Mouse (Mus musculus) liver, embryonic 16.5 days (tissue): ENCODE data around the gene Ssr1. TPM values are rescaled to one million over a fixed set of nuclear protein-coding genes. Genes with fewer than 3 reads are reported as not detected.

Experiments used
- ATAC-seq: fragments of 200-750 bp; cut with Nextera tagmentation; 2 replicates; pipeline ENCODE4 v1.8.0; 2017; ENCODE audit warnings: low read depth, mild to moderate bottlenecking, moderate number of reproducible peaks, moderate library complexity
- H3K27ac ChIP-seq: fragments of 300-500 bp; sonication (generic); 2 replicates; pipeline ENCODE4 v1.5.1; 2014; ENCODE audit warnings: mild to moderate bottlenecking, low read length
- H3K27me3 ChIP-seq: fragments of 300-500 bp; sonication (generic); 2 replicates; pipeline ENCODE4 v1.6.1; 2014; ENCODE audit warnings: low read depth, low read length, mixed read lengths; ENCODE audit not compliant: control insufficient read depth, insufficient read depth
- H3K36me3 ChIP-seq: fragments of 300-500 bp; sonication (generic); 2 replicates; pipeline ENCODE4 v1.6.1; 2014; ENCODE audit warnings: mild to moderate bottlenecking; ENCODE audit not compliant: control insufficient read depth, insufficient read depth
- H3K4me1 ChIP-seq: fragments of 300-500 bp; sonication (generic); 2 replicates; pipeline ENCODE4 v1.6.1; 2014; ENCODE audit warnings: low read depth, low read length, mixed read lengths; ENCODE audit not compliant: control insufficient read depth
- H3K4me2 ChIP-seq: fragments of 300-500 bp; sonication (generic); 2 replicates; pipeline ENCODE4 v1.6.1; 2014; ENCODE audit warnings: low read depth, low read length, mixed read lengths
- H3K4me3 ChIP-seq: fragments of 300-500 bp; sonication (generic); 2 replicates; pipeline ENCODE4 v1.5.1; 2014; ENCODE audit warnings: low read depth, mild to moderate bottlenecking, low read length
- H3K9ac ChIP-seq: fragments of 300-500 bp; sonication (generic); 2 replicates; pipeline ENCODE4 v1.6.1; 2014; ENCODE audit warnings: low read depth, low read length
- H3K9me3 ChIP-seq: fragments of 300-500 bp; sonication (generic); replicated peaks from 2 replicates; pipeline ENCODE4 v1.6.1; 2016; ENCODE audit warnings: low read length; ENCODE audit not compliant: control insufficient read depth
- WGBS: fragments of 180-500 bp; shearing (Covaris S2); extraction: QIAGEN DNeasy Blood & Tissue Kit; methylation state at CpG from one replicate; pipeline ENCODE4 v1.1.7; 2014; ENCODE audit not compliant: insufficient replicate concordance; 5-methylcytosine and 5-hydroxymethylcytosine counted together
- polyA plus RNA-seq: library from polyadenylated mRNA; unstranded; fragments of >200 nt; fragmentation: Nextera tagmentation; extraction: Ambion mirVana; gene quantifications from 2 replicates; pipeline ENCODE4 v1.2.1, GENCODE M21; 2015

Ssr1 gene
- polyA plus RNA-seq, 1 experiment from 2014 or later, result 69.3 TPM

DNA sequence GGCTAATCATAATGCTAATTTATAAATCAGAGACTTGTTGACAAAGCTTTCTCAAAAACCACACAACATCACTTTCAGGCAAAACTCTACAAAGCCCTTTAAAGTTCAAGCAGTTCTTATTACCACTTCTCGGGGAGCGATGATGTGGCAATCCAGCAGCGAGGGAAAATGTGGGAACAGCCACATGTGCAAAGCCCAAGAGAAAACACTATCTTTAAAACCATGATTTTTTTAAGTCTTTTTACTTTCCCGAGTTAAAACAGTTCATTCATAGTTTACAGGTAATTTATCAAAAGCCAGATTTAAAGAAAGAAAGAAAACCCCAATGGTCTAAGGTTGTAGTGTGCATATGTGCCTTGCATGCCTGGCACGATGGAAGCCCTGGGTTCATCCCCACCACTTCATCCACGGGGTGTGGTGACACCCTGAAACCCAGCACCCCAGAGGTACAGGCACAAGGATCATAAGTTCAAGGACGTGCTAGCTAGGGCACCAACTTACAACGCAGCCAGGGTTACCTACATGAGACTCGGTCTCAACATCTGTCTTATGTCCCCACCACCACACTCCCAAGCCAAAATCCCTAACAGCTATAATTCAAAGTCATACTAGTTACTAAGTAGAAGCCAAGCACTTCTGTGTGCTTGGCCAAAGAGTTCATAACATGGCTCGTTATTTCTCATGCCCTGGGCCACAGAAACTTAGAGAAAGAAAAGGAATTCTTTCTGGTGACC is 1.2 kb downstream of the Ssr1 start:
- Histone ChIP-seq H3K9me3 (no peaks in the 10 kb centered on the region), H3K4me1 (peaks cover 10% of the 10 kb centered on the region), H3K36me3 (peaks cover 25% of the 10 kb centered on the region), H3K4me3 (peak overlapping the region; percentile 96), H3K4me2 (peak overlapping the region; percentile 72), H3K27me3 (no peaks in the 10 kb centered on the region), H3K9ac (peak overlapping the region; percentile 98), H3K27ac (peak overlapping the region; percentile 26)
- WGBS, result 6% methylated on average over 10 of the region's 10 CpGs
- no peak for ATAC-seq

DNA sequence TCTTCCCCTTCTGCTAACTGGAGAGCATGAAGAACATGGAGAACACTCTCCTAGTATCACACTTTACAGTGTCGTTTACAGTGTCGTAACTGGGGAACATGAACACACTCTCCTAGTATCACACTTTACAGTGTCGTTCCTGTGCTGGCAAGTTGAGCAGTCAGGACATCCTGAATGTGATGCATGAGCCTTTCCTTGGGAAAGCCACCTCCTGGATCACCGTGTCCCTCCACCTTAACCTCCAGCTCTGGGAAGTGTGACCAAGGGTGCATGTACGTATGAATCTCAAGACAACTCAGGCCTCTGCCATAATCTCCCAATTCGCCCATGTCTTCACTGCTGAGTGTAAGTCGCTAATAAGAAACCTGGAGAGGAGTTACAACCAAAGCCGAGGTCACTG is 4.3 kb downstream of the Ssr1 start:
- H3K4me3 ChIP-seq, result no peak overlapping the region
- H3K27me3 ChIP-seq, result no peaks in the 10 kb centered on the region
- WGBS, result 82% methylated on average over 8 of the region's 8 CpGs
- no peak overlapping the region for H3K4me2 ChIP-seq
- ATAC-seq, result no peak
- H3K9me3 ChIP-seq, result no peaks in the 10 kb centered on the region
- peaks cover 9% of the 10 kb centered on the region for H3K4me1 ChIP-seq
- no peak overlapping the region for H3K9ac ChIP-seq
- H3K27ac ChIP-seq, result no peak overlapping the region
- H3K36me3 ChIP-seq, result peaks cover 51% of the 10 kb centered on the region

DNA sequence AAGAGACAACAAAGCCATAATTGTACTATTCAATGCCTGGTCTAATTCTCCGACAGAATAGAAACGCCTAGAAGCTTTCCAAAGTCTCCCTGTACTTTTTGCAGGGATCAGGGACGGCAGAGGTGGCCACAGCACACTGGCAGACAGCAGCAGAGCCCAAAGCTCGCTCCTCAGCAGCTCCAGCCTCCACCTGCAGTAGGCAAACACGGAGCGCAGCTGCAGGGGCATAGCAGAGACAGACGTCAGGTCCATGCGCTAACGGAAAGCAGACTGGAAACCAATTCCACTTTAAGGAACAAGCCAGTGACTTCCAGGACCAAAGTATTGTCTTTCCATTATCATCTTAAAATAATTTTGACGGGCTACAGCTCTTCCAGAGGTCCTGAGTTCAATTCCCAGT is 7.9 kb downstream of the Ssr1 start:
- Histone ChIP-seq H3K9ac (no peak overlapping the region), H3K36me3 (peaks cover 76% of the 10 kb centered on the region), H3K9me3 (no peaks in the 10 kb centered on the region), H3K27me3 (no peaks in the 10 kb centered on the region), H3K4me2 (no peak overlapping the region), H3K27ac (no peak overlapping the region), H3K4me1 (no peaks in the 10 kb centered on the region; the same call in 1 of the 2 replicates), H3K4me3 (no peak overlapping the region)
- no peak for ATAC-seq
- 88% methylated on average over 10 of the region's 10 CpGs for WGBS

DNA sequence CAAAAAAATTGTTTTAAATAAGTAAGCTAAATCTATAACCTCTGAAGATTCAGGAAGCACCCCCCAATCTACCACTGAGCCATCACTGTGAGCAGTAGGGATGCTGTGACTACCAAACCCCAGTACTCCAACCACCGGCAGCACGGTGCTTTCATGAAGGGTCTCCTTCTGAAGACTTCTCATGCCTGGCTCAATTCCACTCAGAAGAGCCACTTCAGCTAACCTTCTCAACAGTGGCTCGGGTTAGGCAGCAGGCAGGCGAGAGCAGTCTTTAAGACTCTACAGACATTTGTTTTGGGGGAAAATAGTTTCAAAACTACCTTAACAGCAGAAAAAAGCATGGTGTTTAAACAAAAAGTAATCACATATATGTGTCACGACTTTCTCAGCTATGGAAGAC is 13.0 kb downstream of the Ssr1 start:
- no peak overlapping the region for H3K9ac ChIP-seq
- 80% methylated on average over 5 of the region's 5 CpGs for WGBS
- no peak overlapping the region for H3K27ac ChIP-seq
- no peaks in the 10 kb centered on the region for H3K4me1 ChIP-seq
- no peaks in the 10 kb centered on the region for H3K9me3 ChIP-seq
- H3K27me3 ChIP-seq, result no peaks in the 10 kb centered on the region
- H3K4me2 ChIP-seq, result no peak overlapping the region
- no peak overlapping the region for H3K4me3 ChIP-seq
- H3K36me3 ChIP-seq, result peaks cover 80% of the 10 kb centered on the region
- ATAC-seq, result no peak

DNA sequence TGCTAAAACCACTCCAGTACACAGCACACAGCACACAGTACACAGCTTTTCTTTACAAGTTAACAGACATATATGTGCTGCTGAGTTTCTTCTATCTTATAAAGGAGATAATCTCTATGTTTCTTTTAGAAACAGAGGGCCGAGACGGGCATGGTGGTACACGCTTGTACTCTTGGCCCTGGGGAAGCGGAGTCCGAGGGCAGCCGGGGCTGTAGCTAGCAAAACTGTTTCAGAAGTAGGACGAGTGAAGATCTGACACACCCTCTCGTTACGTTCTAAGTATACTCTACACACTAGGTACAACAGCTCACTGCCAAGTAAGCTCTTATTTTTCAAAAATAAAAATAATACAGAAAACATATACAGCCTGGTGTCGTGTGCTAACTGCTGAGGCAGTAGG is 13.7 kb downstream of the Ssr1 start:
- H3K4me1 ChIP-seq, result no peaks in the 10 kb centered on the region; the same call in 1 of the 2 replicates
- H3K9ac ChIP-seq, result no peak overlapping the region
- no peak overlapping the region for H3K4me3 ChIP-seq
- ATAC-seq, result no peak
- H3K4me2 ChIP-seq, result no peak overlapping the region
- 87% methylated on average over 10 of the region's 10 CpGs for whole genome bisulfite sequencing
- no peak overlapping the region for H3K27ac ChIP-seq
- H3K27me3 ChIP-seq, result no peaks in the 10 kb centered on the region
- peaks cover 76% of the 10 kb centered on the region for H3K36me3 ChIP-seq
- no peaks in the 10 kb centered on the region for H3K9me3 ChIP-seq

DNA sequence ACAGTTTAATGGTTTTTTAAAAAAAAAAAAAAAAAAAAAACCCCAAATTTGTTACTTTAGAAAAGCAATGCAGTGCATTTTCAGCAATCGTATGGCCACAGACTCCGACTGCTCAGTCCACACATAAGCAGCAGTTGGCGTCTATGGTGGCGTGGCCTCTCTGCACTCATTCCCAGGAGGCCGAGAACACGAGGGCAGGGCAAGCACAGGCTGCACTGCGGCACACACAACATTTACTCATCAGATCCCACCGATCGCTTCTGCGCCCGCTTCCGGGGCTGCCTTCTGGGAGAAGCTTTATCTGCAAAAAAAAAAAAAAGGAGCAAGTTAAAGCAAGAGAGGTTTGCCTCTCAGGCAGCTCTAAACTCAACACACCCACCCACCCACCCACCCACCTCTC is 14.5 kb downstream of the Ssr1 start:
- ATAC-seq, result no peak
- H3K27me3 ChIP-seq, result no peaks in the 10 kb centered on the region
- WGBS, result 86% methylated on average over 12 of the region's 12 CpGs
- no peaks in the 10 kb centered on the region for H3K9me3 ChIP-seq
- no peak overlapping the region for H3K4me2 ChIP-seq
- H3K4me1 ChIP-seq, result no peaks in the 10 kb centered on the region; the same call in 1 of the 2 replicates
- no peak overlapping the region for H3K4me3 ChIP-seq
- H3K27ac ChIP-seq, result no peak overlapping the region
- no peak overlapping the region for H3K9ac ChIP-seq
- peaks cover 71% of the 10 kb centered on the region for H3K36me3 ChIP-seq

DNA sequence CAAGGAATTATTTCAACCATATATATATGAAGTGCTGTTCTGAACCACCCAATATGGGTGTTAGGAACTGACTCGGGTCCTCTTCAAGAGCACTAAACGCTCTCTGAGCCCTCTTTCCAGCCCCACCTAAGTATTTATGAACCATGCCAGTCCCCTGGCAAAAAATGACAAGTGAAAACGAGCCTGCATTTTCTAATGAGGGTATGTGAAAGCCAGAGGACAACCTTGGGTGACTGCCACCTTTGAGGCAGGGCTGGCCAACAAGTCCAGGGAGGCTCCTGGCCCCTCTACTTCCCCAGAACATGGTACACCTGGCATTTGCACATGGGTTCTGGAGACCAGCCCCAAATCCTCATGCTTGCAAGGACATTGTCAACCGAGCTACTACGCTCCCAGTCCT is 19.3 kb downstream of the Ssr1 start:
- WGBS, result 75% methylated on average over 5 of the region's 5 CpGs
- H3K4me3 ChIP-seq, result no peak overlapping the region
- peaks cover 33% of the 10 kb centered on the region for H3K36me3 ChIP-seq

DNA sequence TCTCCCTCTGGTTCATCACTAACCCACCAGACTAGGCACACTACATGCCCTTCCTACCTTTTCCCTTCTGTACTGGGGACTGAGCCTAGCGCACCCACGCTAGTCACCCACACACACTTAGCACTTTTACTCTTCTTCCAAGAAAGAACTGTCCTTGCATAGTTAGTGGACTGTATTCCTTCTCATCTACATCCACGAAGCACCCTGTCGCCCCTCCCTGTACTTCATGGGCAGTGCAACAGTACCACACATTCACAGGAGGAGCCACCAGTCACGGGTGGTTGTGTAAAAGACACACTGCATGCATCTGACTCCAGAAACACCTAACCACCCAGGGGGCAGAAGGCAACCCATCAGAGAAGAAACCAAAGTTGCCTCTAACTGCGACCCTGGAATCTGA is 20.0 kb downstream of the Ssr1 start:
- Histone ChIP-seq H3K4me3 (no peak overlapping the region), H3K27ac (no peak overlapping the region), H3K9me3 (no peaks in the 10 kb centered on the region), H3K36me3 (peaks cover 26% of the 10 kb centered on the region), H3K27me3 (no peaks in the 10 kb centered on the region), H3K4me2 (no peak overlapping the region), H3K4me1 (peaks cover 2% of the 10 kb centered on the region; the same call in 1 of the 2 replicates), H3K9ac (no peak overlapping the region)
- ATAC-seq, result peak; percentile 41
- 78% methylated on average over 6 of the region's 6 CpGs for WGBS

More for the DNA sequence above, 19.3 kb downstream of the Ssr1 start:
- no peak overlapping the region for H3K27ac ChIP-seq
- H3K27me3 ChIP-seq, result no peaks in the 10 kb centered on the region
- H3K4me2 ChIP-seq, result no peak overlapping the region
- peaks cover 2% of the 10 kb centered on the region; the same call in 1 of the 2 replicates for H3K4me1 ChIP-seq
- no peak overlapping the region for H3K9ac ChIP-seq
- no peak for ATAC-seq
- no peaks in the 10 kb centered on the region for H3K9me3 ChIP-seq

DNA sequence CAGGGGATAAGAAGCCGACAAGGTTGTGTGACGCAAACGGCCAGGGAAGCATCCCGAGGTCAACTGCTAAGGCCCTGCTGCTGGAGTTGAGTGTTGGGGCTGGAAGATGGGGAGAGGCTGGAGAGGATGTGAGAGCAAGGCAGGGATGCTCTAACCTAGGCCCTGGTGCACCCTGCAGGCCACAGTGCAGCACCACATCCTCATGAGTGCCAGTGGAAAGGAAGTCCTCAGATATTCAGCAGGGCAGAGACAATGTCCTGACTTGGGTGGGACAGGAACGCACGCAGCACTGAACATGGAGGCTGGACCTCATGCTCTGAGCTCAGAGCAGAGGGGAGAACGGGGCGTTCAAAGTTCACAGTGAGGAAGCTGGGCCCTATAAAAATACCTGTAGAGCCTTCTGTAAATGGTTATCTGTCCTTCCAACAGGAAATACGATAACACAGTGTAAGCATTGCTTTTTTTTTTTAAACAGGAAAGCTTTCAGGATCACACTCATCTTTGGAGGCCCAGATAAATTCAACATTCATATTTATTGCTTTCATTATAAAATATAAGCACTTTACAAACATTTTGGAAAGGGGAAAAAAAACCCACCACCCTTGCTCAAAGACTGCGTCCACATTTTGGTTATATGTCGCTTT is 23.0 kb downstream of the Ssr1 start:
- H3K36me3 ChIP-seq, result peaks cover 3% of the 10 kb centered on the region
- WGBS, result 67% methylated on average over 11 of the region's 11 CpGs
- no peak overlapping the region for H3K4me3 ChIP-seq
- peak; percentile 45 for ATAC-seq
- H3K9me3 ChIP-seq, result no peaks in the 10 kb centered on the region
- H3K9ac ChIP-seq, result no peak overlapping the region
- H3K27ac ChIP-seq, result no peak overlapping the region
- H3K27me3 ChIP-seq, result no peaks in the 10 kb centered on the region
- peaks cover 11% of the 10 kb centered on the region for H3K4me1 ChIP-seq
- no peak overlapping the region for H3K4me2 ChIP-seq
